Mouse (Mus musculus): ENCODE measurements at regions not wholly inside any gene's neighbourhood (a gene's known extent, or its start where the extent isn't known, plus 50 kb on each side); places are given as distances from the start of the nearest gene placed in this dataset.

- H3K9me3 ChIP-seq (replicated peaks), result no peaks in the 10 kb centered on the region
- 46% methylated on average over 11 of the region's 11 CpGs for WGBS
- H3K4me2 ChIP-seq, result peak overlapping the region; percentile 41
Measured at GRCm38 (mm10) chr10:20776640-20777413, 51.9 kb upstream of the Pde7b start.

GRCm38 (mm10) chr10:20775731-20776429 is 51.0 kb upstream of the Pde7b start:
- H3K9me3 ChIP-seq (replicated peaks), result no peaks in the 10 kb centered on the region
- no peak for ATAC-seq (replicated peaks; ENCODE audit: insufficient number of reproducible peaks, insufficient read depth, low FRiP score, low read depth)
- H3K4me1 ChIP-seq (replicated peaks), result peaks cover 7% of the 10 kb centered on the region; the same call in 1 of the 2 replicates
- WGBS, result 90% methylated on average over 3 of the region's 3 CpGs
- H3K27me3 ChIP-seq, result no peaks in the 10 kb centered on the region
- no peaks in the 10 kb centered on the region for H3K36me3 ChIP-seq
- no peak overlapping the region for H3K27ac ChIP-seq
- H3K4me2 ChIP-seq, result no peak overlapping the region
- no peak overlapping the region for H3K9ac ChIP-seq
- H3K4me3 ChIP-seq, result no peak overlapping the region

More at GRCm38 (mm10) chr10:20776640-20777413, 51.9 kb upstream of the Pde7b start:
- Histone ChIP-seq H3K27ac (no peak overlapping the region), H3K36me3 (no peaks in the 10 kb centered on the region), H3K9ac (no peak overlapping the region), H3K27me3 (no peaks in the 10 kb centered on the region), H3K4me3 (no peak overlapping the region), H3K4me1 (replicated peaks) (peaks cover 7% of the 10 kb centered on the region; the same call in 1 of the 2 replicates)
- no peak for ATAC-seq (replicated peaks; ENCODE audit: insufficient number of reproducible peaks, insufficient read depth, low FRiP score, low read depth)
